Mouse (Mus musculus): ENCODE measurements around the gene Qtrt2.

Qtrt2 gene

DNA sequence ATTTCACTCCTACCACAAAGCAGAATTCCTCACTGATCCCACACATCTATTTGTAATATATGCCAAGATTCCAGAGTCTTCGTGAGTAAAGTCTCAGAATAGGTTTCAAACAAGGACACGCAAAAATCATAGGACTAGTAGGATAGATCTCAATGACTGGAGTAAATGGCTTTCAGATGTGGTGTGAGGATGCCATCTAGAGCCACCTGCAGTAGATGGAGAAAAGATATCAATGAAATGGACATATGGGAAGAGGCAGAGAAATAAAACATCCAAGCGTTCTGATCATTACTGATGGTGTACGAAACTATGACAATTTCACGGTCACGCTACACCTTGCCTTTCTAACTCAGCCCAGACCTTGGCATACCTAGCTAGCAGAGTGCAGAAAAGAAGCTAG lies 108.2 kb downstream of the Qtrt2 start:
- DNase-seq (ENCODE audit: low read depth, low spot score) = no peak

DNA sequence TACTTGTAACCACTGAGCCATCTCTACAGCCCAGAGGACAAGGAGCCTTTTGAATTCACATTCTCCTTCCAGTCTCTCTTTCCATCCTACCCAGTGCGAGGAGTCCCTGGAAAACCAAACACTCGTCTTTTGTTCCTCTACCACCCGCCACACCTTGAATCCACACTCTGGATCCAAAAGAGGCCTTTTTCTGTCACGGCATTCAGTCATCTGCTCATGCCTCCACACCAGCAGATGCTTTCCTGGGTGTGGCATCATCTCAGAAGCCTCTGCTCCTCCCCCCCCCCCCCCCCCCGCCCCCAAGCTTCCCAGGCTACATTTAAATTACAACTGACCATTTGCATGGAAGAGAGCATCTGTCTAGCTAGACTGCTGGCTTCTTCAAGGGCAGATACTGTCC lies 110.3 kb downstream of the Qtrt2 start:
- no peak for DNase-seq (ENCODE audit: low read depth, low spot score)

DNA sequence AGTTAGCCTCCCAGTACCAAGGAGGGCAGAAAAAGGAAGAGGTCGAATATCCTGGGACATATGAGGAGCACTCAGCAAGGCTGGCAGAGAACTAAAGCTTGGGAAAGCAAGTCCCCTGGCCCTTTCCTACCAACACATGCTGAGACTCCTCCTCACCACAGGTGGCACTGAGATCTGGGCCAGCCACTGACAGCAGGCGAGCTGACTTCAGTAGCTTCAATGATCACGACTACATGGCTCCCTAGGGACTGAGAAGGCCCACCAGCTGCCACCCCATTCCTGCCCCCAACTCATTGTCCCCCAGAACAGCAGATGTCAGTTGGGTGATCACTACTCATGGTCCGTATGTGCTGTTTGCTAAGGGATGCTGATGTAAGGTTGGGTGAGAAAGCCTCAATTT lies 112.0 kb downstream of the Qtrt2 start:
- no peak for DNase-seq (ENCODE audit: low read depth, low spot score)

Data from brain, embryonic 18.5 days (tissue).